8 mouse cellular contexts compared by ENCODE assay signal in the genomic region with DNA sequence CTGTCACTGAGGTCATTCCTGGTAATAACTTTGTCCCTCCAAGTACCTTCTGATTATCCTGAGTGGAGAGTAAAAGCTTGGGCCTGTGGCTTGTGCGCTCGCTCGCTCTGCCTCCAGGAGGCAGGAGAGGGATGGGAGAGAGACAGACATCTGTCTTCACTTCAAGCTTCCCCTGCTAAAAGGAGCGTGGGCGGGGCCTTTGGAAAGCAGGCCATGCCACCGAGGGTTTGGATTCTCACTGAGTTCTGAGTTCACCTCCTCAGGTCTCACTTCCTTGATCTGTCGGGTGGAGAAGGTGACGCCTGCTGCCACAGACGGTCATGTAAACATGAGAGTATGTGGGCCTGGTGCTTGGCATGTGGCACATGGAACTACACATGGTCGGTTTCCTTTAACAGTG. TPM values are rescaled to one million over a fixed set of nuclear protein-coding genes. Genes with fewer than 3 reads are reported as not detected.
DNase-seq lines count a peak whose midpoint lies in the region; ATAC-seq and TF ChIP-seq lines count a peak whose summit lies in the region.

No protein-coding gene starts in this region.

- no peaks in the 10 kb centered on the region for H3K27me3 ChIP-seq in thymus, adult 2 months (ENCODE audit: control insufficient read depth, insufficient read depth, low read length)
- H3K27me3 ChIP-seq in kidney, postnatal 0 days (ENCODE audit: insufficient read depth, low read length): no peaks in the 10 kb centered on the region
- no peaks in the 10 kb centered on the region for H3K27me3 ChIP-seq in spleen, adult 2 months (ENCODE audit: control insufficient read depth, insufficient read depth, low read length)

- H3K36me3 ChIP-seq in thymus, adult 2 months (ENCODE audit: control insufficient read depth, insufficient read depth, low read length): peaks cover 7% of the 10 kb centered on the region
- H3K36me3 ChIP-seq in kidney, postnatal 0 days (ENCODE audit: insufficient read depth, low read length): 0 out of 2 replicates have a peak, but pooled peaks cover 8% of the 10 kb centered on the region
- H3K36me3 ChIP-seq in spleen, adult 2 months (ENCODE audit: control insufficient read depth, insufficient read depth, low read length): peaks cover 3% of the 10 kb centered on the region; the same call in 1 of the 2 replicates

- no peak for TF ChIP-seq POLR2A in thymus, adult 2 months (IDR thresholded peaks at IDR 0.05; ENCODE audit: control insufficient read depth, extremely low read depth, insufficient read depth, low read length, poor library complexity)
- no peak for TF ChIP-seq POLR2A in spleen, adult 2 months (IDR thresholded peaks at IDR 0.05; ENCODE audit: low read depth, low read length)

- no peak for ATAC-seq in kidney, postnatal 0 days (replicated peaks; ENCODE audit: low FRiP score, low read depth)
- ATAC-seq in cerebellum, adult (ENCODE audit: insufficient number of reproducible peaks, low FRiP score, low TSS enrichment): no peak

- WGBS in thymus, adult 2 months: 72% methylated on average over 10 of the region's 10 CpGs
- 58% methylated on average over 10 of the region's 10 CpGs for WGBS in kidney, postnatal 0 days
- 45% methylated on average over 10 of the region's 10 CpGs for WGBS in spleen, adult 2 months

- H3K4me2 ChIP-seq in kidney, postnatal 0 days (ENCODE audit: low read length): no peak overlapping the region

- no peak for TF ChIP-seq CTCF in thymus, adult 2 months (IDR thresholded peaks at IDR 0.05; ENCODE audit: borderline replicate concordance, control insufficient read depth, extremely low read depth, insufficient read depth, low read length, poor library complexity)
- peak; percentile 47; the same call in 1 of the 2 replicates for TF ChIP-seq CTCF in kidney, postnatal 0 days (IDR thresholded peaks at IDR 0.05; ENCODE audit: low read depth)
- no peak for TF ChIP-seq CTCF in spleen, adult 2 months (IDR thresholded peaks at IDR 0.05; ENCODE audit: extremely low read depth, insufficient read depth, insufficient read length, insufficient replicate concordance)

- H3K9me3 ChIP-seq in kidney, postnatal 0 days (replicated peaks; ENCODE audit: low read length): no peaks in the 10 kb centered on the region

- intact Hi-C loops in gastrocnemius, postnatal 36 days (cut with DNase I): no loop called here

- H3K4me3 ChIP-seq in thymus, adult 2 months (ENCODE audit: control insufficient read depth, insufficient read depth, low read length): no peak overlapping the region
- no peak overlapping the region for H3K4me3 ChIP-seq in kidney, postnatal 0 days (replicated peaks; ENCODE audit: low read depth, low read length)
- H3K4me3 ChIP-seq in spleen, adult 2 months (ENCODE audit: extremely low read depth, insufficient read depth, insufficient read length): no peak overlapping the region

- no peak overlapping the region for H3K9ac ChIP-seq in kidney, postnatal 0 days (ENCODE audit: low read depth, low read length)

- DNase-seq in gastrocnemius, postnatal 10 days: peak; percentile 44
- DNase-seq in gastrocnemius, postnatal 36 days: no peak
- peak; percentile 52 for DNase-seq in thymus, adult 2 months
- no peak for DNase-seq in thymus, adult 18-20 months
- DNase-seq in kidney, postnatal 0 days (ENCODE audit: low spot score): peak; percentile 43
- peak in 1 of 2 experiments; percentile 31 for DNase-seq in spleen, adult 2 months (ENCODE audit: low read depth in 1 of 2, low spot score in 2 of 2)
- no peak for DNase-seq in adrenal gland, adult 8-10 months

- peaks cover 19% of the 10 kb centered on the region for H3K4me1 ChIP-seq in thymus, adult 2 months (replicated peaks; ENCODE audit: control insufficient read depth, insufficient read depth, low read length)
- 0 out of 2 replicates have a peak, but pooled peaks cover 20% of the 10 kb centered on the region for H3K4me1 ChIP-seq in kidney, postnatal 0 days (replicated peaks; ENCODE audit: insufficient read depth, low read length)
- H3K4me1 ChIP-seq in spleen, adult 2 months (ENCODE audit: control insufficient read depth, insufficient read depth, insufficient read length): peaks cover 18% of the 10 kb centered on the region; the same call in 1 of the 2 replicates

- no peak overlapping the region for H3K27ac ChIP-seq in thymus, adult 2 months (ENCODE audit: control insufficient read depth, insufficient read depth, low read length)
- peak overlapping the region; percentile 34; the same call in 1 of the 2 replicates for H3K27ac ChIP-seq in kidney, postnatal 0 days
- peak overlapping the region; percentile 36; the same call in 1 of the 2 replicates for H3K27ac ChIP-seq in spleen, adult 2 months (ENCODE audit: insufficient read depth, low read length)

RNA-seq across cellular contexts. Expression of a gene that starts 6.8 kb away (rescaled TPM):
- total RNA-seq in gastrocnemius, postnatal 10 days (2021): 10 to 100 TPM; 21.0 to 25.3 TPM
- 10 to 100 TPM in 1 of 2 experiments, 1 to 10 TPM in 1; 6.6 to 10.7 TPM for total RNA-seq in gastrocnemius, postnatal 36 days (2021)
- polyA plus RNA-seq in thymus, adult 2 months (2012; rRNA removed): 29.4 and 34.4 TPM in 2 replicates
- 27.4 and 29.9 TPM in 2 replicates for polyA plus RNA-seq in kidney, postnatal 0 days (2015; fragmentation: Nextera tagmentation; extraction: Ambion mirVana)
- polyA plus RNA-seq in spleen, adult 2 months (2012; rRNA removed): 12.4 and 12.8 TPM in 2 replicates
- 10 to 100 TPM in 3 of 4 experiments, 1 to 10 TPM in 1; 9.7 to 15.1 (median 13.2) TPM for total RNA-seq in adrenal gland, adult 8-10 months (2022)

RNA-seq across cellular contexts. Expression of a gene that starts 44.2 kb away (rescaled TPM):
- total RNA-seq in gastrocnemius, postnatal 10 days (2021): 10 to 100 TPM; 57.4 to 57.6 TPM
- 10 to 100 TPM; 49.7 to 50.7 TPM for total RNA-seq in gastrocnemius, postnatal 36 days (2021)
- 113 and 124 TPM in 2 replicates for polyA plus RNA-seq in thymus, adult 2 months (2012; rRNA removed)
- polyA plus RNA-seq in kidney, postnatal 0 days (2015; fragmentation: Nextera tagmentation; extraction: Ambion mirVana): 13.8 and 14.9 TPM in 2 replicates
- 87.1 and 113 TPM in 2 replicates for polyA plus RNA-seq in spleen, adult 2 months (2012; rRNA removed)
- 10 to 100 TPM; 21.6 to 32.8 (median 27.1) TPM for total RNA-seq in adrenal gland, adult 8-10 months (2022)

Comparison
In these comparisons a context has a peak if more than half of its experiments do, and no peak if none do; other contexts are left out.
1. DNase-seq: peak in gastrocnemius, postnatal 10 days (single experiment), thymus, adult 2 months (single experiment) and kidney, postnatal 0 days (single experiment); none in gastrocnemius, postnatal 36 days (0 of 2), thymus, adult 18-20 months (0 of 2) and adrenal gland, adult 8-10 months (single experiment).